Mouse (Mus musculus) liver, adult 10 weeks (tissue): ENCODE results near the gene Pecr. TPM values are rescaled to one million over a fixed set of nuclear protein-coding genes. Genes with fewer than 3 reads are reported as not detected.

Experiments
- polyA plus RNA-seq: library from polyadenylated mRNA; stranded (reverse); fragments of 350-450 nt; fragmentation: Illumina TruSeq; extraction: RNeasy Lipid Tissue Mini Kit (QIAGEN cat#74804); gene quantifications from one replicate; pipeline ENCODE4 v1.2.3, GENCODE M21; 2014; ENCODE audit warnings: low read depth, low replicate concordance

Pecr gene
- polyA plus RNA-seq: 184 TPM

GRCm38 (mm10) chr1:72283992-72284485, at the start of gene Pecr, which contains the start of gene Tmem169:
Gene Pecr, minus strand, starts transcription at chr1:72284314.
Gene Tmem169, plus strand, starts transcription at chr1:72284369.

GRCm38 (mm10) chr1:72307317-72307798, 23.2 kb upstream of the Pecr start, which contains the start of gene Xrcc5:
Gene Xrcc5, plus strand, starts transcription at chr1:72307421.

GRCm38 (mm10) chr1:72211701-72212699, 72.1 kb downstream of the Pecr start, which contains the start of gene Mreg:
Gene Mreg, minus strand, starts transcription at chr1:72212307.

Other genes with a start within 250 kb of the Pecr start
- gene Mreg, start 72.0 kb downstream of the Pecr start, polyA plus RNA-seq: 56.4 TPM
- gene Tmem169, start 55 bp upstream of the Pecr start, polyA plus RNA-seq: 0.53 TPM
- 26.3 TPM for gene Xrcc5, start 23.1 kb upstream of the Pecr start, polyA plus RNA-seq